18 mouse cellular contexts compared by ENCODE assay signal in genomic region chr4:71480960-71481359, GRCm38 (mm10).
DNase-seq lines count a peak whose midpoint lies in the region; ATAC-seq and TF ChIP-seq lines count a peak whose summit lies in the region.
"Had no signal": no experiment of that assay in that cellular context is flagged by ENCODE, and none has a peak within 500 bp of the region (broad histone marks: within the 10 kb centered on the region; RNA-seq: fewer than 3 reads in every experiment).

No protein-coding gene starts in this region.

- no peaks in the 10 kb centered on the region for H3K9me3 ChIP-seq in forebrain, embryonic 14.5 days (replicated peaks; ENCODE audit: control insufficient read depth, low read length)
- no peaks in the 10 kb centered on the region for H3K9me3 ChIP-seq in forebrain, postnatal 0 days (ENCODE audit: low read length)
- H3K9me3 ChIP-seq in midbrain, embryonic 15.5 days, result no peaks in the 10 kb centered on the region
- H3K9me3 ChIP-seq: embryonic facial prominence, embryonic 12.5 days; forebrain, embryonic 12.5 days had no signal

- no peak for TF ChIP-seq CTCF in forebrain, postnatal 0 days (IDR thresholded peaks at IDR 0.05; ENCODE audit: low read depth)

- H3K4me2 ChIP-seq in forebrain, embryonic 14.5 days (ENCODE audit: low read length), result no peak overlapping the region
- no peak overlapping the region for H3K4me2 ChIP-seq in forebrain, postnatal 0 days (ENCODE audit: low read depth)
- H3K4me2 ChIP-seq in midbrain, embryonic 15.5 days, result no peak overlapping the region
- H3K4me2 ChIP-seq: embryonic facial prominence, embryonic 12.5 days; forebrain, embryonic 12.5 days had no signal

- no peaks in the 10 kb centered on the region for H3K36me3 ChIP-seq in forebrain, embryonic 14.5 days (ENCODE audit: control insufficient read depth, insufficient read depth, low read length)
- H3K36me3 ChIP-seq in forebrain, postnatal 0 days (ENCODE audit: insufficient read depth), result no peaks in the 10 kb centered on the region
- no peaks in the 10 kb centered on the region for H3K36me3 ChIP-seq in midbrain, embryonic 15.5 days (replicated peaks)
- H3K36me3 ChIP-seq: embryonic facial prominence, embryonic 12.5 days; forebrain, embryonic 12.5 days had no signal

- peaks cover 36% of the 10 kb centered on the region for H3K4me1 ChIP-seq in forebrain, embryonic 14.5 days (ENCODE audit: control insufficient read depth, insufficient read depth, low read length)
- H3K4me1 ChIP-seq in forebrain, postnatal 0 days (ENCODE audit: insufficient read depth), result peaks cover 6% of the 10 kb centered on the region; the same call in 1 of the 2 replicates
- peaks cover 25% of the 10 kb centered on the region for H3K4me1 ChIP-seq in midbrain, embryonic 15.5 days
- H3K4me1 ChIP-seq: embryonic facial prominence, embryonic 12.5 days had no signal

- DNase-seq in forebrain, embryonic 14.5 days (ENCODE audit: low spot score), result no peak
- no peak for DNase-seq in forebrain, postnatal 0 days
- no peak for DNase-seq in layer of hippocampus, adult 9-11 months
- DNase-seq: adrenal gland, adult 2 months; adrenal gland, postnatal 10 days; adrenal gland, postnatal 25 days; cerebellum, adult 11 months; cerebellum, adult 18-20 months; cerebellum, adult 8-10 months; cerebellum, adult 9-11 months; cerebellum, postnatal 14 days; cerebellum, postnatal 36 days; embryo, embryonic 11 days had no signal

- no peak for ATAC-seq in forebrain, embryonic 14.5 days
- ATAC-seq in forebrain, postnatal 0 days, result no peak
- peak; percentile 74 for ATAC-seq in granulocyte monocyte progenitor cell, adult 5-6 weeks (replicated peaks; ENCODE audit: poor library complexity, severe bottlenecking)
- peak; percentile 74 for ATAC-seq in megakaryocyte progenitor cell, adult 5-6 weeks (replicated peaks; ENCODE audit: poor library complexity)
- no peak for ATAC-seq in midbrain, embryonic 15.5 days (replicated peaks)

- H3K9ac ChIP-seq in forebrain, embryonic 14.5 days (ENCODE audit: low read length), result no peak overlapping the region
- no peak overlapping the region for H3K9ac ChIP-seq in forebrain, postnatal 0 days
- H3K9ac ChIP-seq in midbrain, embryonic 15.5 days, result no peak overlapping the region
- H3K9ac ChIP-seq: embryonic facial prominence, embryonic 12.5 days; forebrain, embryonic 12.5 days had no signal

- H3K4me3 ChIP-seq in forebrain, embryonic 14.5 days (ENCODE audit: low read depth, low read length), result no peak overlapping the region
- H3K4me3 ChIP-seq in forebrain, postnatal 0 days (ENCODE audit: low read depth, low read length), result no peak overlapping the region
- no peak overlapping the region for H3K4me3 ChIP-seq in midbrain, embryonic 15.5 days
- H3K4me3 ChIP-seq: embryonic facial prominence, embryonic 12.5 days; forebrain, embryonic 12.5 days had no signal

- H3K27ac ChIP-seq in forebrain, embryonic 14.5 days (ENCODE audit: low read depth, low read length), result 0 out of 2 replicates have a peak overlapping the region, but pooled peaks have one; percentile 27
- no peak overlapping the region for H3K27ac ChIP-seq in forebrain, postnatal 0 days (ENCODE audit: low read depth, low read length)
- H3K27ac ChIP-seq in midbrain, embryonic 15.5 days, result no peak overlapping the region
- H3K27ac ChIP-seq: embryonic facial prominence, embryonic 12.5 days; forebrain, embryonic 12.5 days had no signal

- H3K27me3 ChIP-seq in forebrain, embryonic 14.5 days (replicated peaks; ENCODE audit: control insufficient read depth, insufficient read depth, low read length), result 0 out of 2 replicates have a peak, but pooled peaks cover 3% of the 10 kb centered on the region
- H3K27me3 ChIP-seq in forebrain, postnatal 0 days (ENCODE audit: insufficient read depth, low read length), result no peaks in the 10 kb centered on the region
- H3K27me3 ChIP-seq in midbrain, embryonic 15.5 days (replicated peaks), result no peaks in the 10 kb centered on the region
- H3K27me3 ChIP-seq: embryonic facial prominence, embryonic 12.5 days had no signal

- WGBS in forebrain, embryonic 14.5 days, result 74% methylated on average over 2 of the region's 2 CpGs
- 74% methylated on average over 2 of the region's 2 CpGs for WGBS in forebrain, postnatal 0 days
- 80% methylated on average over 2 of the region's 2 CpGs for WGBS in midbrain, embryonic 15.5 days

Comparison
In these comparisons a context has a peak if more than half of its experiments do, and no peak if none do; other contexts are left out.
1. ATAC-seq: peak in granulocyte monocyte progenitor cell, adult 5-6 weeks (single experiment) and megakaryocyte progenitor cell, adult 5-6 weeks (single experiment); none in forebrain, embryonic 14.5 days (single experiment), forebrain, postnatal 0 days (single experiment) and midbrain, embryonic 15.5 days (single experiment).